Mouse (Mus musculus) c-Kit-positive CD71-positive TER-119-positive erythroid progenitor cells, embryonic 14.5 days (primary cell): ENCODE results near the gene Cdkal1.

ENCODE experiments used
- DNase-seq: peaks from one replicate; pipeline ENCODE4 v3.0.0-alpha.2; 2013; ENCODE audit warnings: low spot score

Cdkal1 gene

DNA sequence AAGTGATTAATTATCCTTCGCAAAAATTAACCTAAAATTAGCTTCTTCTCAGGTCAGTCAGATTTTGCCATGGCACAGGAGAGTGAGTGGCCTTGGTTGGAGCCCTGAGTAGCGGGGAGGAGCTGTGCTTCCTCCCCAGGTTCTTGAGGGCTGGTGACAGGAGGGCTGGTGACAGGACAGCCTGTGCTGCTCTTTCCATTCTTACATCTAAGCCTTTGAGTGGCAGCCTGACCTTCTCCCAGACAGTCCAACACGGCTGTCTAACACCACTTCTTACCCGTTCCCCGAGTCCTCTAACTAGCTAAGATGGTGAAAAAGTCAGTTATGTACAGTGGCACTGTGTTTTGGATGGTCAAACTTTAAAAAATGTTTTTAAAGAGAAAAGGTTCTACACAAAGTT lies 452.3 kb downstream of the Cdkal1 start:
- no peak for DNase-seq

DNA sequence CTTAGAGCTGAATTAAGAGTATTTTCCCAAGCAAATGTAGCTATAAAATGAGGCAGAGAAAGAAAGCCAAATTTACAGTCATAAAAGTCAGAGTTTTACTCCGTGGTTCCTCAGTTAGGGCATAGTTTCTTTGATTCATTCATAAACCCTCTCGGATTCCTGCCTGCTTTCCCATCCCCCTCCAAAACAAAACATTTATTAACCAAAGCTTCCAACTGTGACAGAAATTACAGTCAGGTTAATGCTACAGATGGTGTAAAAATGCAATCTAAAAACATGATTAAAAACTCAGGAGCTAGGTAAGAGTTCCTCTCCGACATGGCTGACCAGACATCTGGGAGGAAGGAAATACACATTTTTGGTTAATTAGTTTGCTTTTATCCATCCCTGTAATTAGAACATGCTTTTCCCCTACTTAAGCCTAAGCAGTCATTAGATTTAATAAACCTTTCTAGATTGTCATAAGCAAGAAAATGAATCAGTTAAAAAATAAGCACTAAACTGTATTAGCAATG lies 452.9 kb downstream of the Cdkal1 start:
- DNase-seq: no peak

DNA sequence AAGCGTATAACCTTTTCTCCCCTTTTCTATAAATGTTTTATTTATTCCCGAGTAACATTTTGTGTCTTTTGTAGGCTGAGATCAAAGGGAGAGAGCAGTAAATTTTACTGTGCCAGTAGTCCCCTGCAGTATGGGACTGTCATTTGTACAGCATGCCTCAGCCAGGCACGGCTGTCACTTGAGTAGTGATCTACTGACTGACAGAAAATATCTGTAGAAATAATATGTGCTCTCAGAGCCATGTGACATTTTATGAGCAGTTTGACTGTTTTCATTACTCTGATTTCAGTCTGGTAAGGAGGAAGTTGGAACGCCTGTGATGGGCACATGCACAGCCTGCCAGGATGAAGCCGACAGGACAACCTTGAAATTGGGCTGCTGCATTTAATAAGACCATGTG lies 455.6 kb downstream of the Cdkal1 start:
- DNase-seq: no peak

DNA sequence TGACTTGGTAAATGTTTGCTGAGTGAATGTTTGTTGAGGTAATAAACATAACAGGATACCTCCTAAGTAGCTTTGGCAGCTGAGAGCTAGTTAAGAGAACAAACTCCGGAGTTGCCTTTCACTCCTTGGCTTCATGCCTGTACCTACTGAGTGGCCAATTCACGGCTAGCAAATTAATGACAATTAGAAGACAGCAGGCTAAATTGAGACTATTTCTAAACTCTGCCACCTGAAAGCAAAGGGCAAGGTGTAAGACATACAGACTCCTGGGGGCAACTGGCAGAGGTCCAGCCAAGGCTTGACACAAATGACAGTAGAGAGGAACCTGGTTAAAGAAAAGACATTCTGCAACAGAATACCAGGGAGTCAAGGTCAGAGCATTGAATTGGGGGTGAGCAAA lies 457.0 kb downstream of the Cdkal1 start:
- no peak for DNase-seq

DNA sequence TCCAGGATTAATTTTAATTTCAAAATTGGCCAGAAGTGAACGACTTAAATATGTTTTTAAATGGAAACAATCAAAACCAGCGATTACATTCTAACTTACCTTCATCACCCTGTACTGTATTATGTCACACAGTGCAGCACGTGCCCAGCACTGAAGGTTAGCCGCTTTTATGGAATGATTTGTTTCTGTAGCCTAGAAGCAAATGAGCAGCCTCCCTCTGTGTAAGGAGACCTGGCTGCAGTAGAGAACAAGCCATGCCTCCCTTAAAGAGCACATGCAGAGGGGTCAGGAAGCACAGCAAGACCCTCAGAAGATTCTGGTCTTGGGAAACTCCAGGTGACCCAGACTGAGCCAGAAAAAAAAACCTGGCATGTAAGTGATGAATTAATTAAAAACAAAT lies 459.8 kb downstream of the Cdkal1 start:
- no peak for DNase-seq

DNA sequence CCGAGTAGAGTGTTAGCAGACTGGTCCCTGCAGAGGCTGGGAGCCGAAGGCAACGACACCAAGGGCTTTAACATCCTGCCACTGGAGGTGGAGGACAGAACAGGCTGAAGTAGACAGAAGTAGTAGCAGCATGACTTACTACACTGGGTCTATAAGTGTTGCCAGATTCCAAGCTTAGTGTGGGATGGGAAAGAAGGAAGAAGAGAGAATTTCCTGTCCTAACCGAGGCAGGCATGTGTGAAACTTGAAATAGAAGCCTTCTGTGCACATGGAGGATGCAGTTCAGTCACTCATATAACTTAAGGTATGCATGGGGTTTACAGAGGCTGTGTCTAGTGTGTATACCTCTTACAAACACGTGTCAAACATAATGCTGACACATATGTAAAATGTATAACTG lies 465.4 kb downstream of the Cdkal1 start:
- no peak for DNase-seq

DNA sequence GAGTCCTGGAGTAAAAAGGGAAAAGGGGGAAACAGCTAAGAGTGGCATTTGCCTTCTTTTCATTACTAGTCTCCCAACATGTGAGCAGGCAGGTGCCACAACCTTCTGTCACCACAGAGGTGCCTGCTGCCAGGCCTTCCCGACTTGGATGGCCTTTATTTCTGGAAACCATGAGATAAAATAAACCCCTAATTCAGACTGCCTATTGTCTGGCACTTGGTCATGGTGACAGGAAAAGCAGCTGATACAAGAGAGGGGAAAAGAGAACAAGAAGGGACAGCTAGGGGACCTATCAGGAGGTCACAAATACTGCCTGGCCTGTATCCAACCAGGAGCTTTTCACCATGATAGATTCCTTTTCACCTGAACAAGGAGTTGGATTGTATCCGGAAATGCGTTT lies 466.6 kb downstream of the Cdkal1 start:
- no peak for DNase-seq

DNA sequence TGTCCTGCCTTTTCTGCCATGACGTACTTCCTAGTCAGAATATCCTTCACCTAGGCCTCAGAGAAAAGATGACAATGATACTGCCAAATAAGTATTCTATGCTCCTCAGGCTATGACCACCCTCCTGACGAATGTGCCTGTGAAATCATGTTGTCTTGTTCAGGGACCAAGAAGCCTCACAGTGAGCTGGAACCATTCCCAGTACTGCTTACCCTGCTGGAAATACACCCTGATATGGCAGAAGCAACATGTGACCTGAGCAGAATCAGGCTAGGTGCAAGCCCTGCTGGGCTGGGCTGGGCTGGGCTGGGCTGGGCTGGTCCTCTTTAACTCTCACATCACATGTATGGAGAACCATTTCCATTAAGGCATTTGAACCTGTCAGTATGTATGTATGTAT lies 477.9 kb downstream of the Cdkal1 start:
- DNase-seq: no peak

DNA sequence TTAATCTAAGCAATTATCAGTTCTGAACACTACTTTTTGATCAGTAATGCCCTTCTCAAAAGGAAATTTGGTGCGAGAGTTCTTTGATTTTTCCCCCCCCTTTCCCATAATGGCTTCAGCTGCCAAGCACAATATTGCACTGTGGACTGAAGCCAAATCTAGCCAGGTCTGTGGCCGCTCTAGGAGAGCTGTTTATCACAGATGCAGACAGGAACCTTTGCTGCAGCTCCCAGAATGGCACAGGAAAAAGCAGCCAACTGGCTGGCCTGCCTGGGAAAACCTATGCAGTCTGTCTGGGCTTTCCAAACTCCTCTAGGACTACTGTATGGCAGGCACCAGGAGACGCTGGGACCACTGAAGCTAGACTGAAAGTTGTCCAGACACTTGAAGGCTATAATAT lies 483.6 kb downstream of the Cdkal1 start:
- DNase-seq: no peak

DNA sequence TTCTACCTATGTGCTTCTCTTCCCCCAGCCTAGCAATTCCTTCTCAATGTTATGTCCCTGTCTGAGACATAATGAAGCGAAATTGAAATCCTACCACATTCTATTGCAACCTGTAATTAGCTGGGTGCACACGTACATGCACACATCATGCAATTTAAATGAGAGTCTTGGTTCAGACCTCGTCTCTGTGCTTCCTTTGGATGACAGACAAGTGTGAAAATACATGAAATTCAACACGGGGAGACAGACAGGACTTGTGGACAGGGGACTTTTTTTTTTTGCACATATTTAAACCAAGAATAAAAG lies 484.1 kb downstream of the Cdkal1 start:
- no peak for DNase-seq

DNA sequence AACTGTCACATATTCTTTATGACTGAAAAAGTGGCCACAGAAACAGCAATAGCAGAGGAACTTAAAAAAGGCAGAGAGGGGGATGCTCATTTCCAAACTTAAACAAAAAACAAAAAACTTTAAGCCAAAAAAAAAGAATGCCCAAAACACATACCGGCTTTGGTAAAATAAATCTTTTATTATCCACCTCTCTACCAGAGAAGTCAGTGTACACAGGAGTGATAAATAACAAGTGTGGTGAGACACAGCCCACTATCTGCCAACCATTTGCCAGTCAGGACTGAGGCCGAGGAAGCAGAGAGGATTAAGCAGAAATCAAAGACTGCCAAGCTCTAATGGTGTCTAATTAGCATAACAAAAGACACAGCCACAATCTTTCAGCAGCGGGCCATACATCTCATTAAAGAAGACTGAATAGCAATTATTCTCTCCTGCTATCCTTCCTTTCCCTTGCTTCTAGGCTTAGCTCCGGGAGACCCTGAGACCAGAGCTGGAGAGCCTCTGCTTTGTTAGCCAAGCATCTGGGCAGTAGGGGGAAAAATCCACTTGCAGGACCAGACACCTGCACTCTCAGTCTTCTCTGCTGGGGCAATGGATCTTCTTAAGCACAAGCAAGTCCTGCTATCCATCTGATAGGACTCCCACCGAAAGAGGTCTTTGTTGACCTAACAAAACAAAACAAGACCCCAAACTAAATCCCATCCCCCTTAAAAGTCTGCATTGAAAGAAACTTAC lies 484.6 kb downstream of the Cdkal1 start:
- no peak for DNase-seq

DNA sequence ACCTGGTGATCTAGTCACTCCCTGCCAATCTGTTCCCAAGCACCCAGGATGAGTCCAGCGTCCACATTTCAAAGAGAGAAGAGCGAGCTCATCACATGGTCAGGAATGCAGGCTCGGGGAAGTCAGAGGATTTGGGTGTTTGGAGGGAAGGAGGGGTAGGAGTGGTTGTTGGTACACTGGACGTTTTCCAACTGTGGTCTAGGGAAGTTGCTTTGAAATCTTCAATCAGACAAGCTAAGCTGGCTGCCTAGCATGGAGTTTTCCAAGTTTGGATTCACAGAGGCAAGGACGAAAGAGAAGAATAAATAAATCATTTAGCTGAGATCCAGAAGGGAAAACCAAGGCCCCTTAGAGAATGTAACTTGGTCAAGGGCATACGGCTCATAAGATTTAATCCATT lies 486.7 kb downstream of the Cdkal1 start:
- DNase-seq: no peak

DNA sequence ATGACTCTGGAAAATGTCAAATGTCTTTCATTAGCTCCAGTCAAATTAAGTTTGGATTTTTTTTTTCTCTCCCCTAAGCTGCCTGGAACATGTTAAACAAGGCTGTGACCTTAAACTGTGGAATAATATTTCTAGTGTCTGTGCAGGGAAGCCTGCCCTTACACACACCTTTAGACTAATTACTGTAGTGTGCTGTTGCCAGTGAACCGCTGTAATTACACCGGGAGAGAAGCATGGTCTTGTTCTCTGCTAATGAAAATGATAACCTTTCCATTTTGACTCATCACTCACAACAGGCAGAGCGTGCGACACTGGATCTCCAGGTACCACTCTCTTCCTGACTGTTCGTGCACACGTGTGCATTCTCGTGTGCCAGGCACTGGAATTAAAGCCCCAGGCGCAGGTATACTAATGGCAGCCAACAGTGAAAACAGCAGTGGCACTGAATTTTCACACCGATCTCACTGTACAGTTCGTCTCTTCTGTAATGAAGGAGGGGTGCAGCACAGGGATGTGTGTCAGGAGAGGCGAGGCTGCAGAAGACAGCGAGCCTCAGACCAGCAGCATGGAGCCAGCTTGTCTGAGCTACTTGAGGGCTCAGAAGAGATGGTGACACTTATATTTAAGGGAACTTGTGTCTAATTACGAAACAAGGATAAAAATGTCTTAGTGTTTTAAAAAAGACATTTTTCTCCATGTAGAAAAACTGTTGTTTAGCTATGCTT lies 490.4 kb downstream of the Cdkal1 start:
- DNase-seq: no peak

DNA sequence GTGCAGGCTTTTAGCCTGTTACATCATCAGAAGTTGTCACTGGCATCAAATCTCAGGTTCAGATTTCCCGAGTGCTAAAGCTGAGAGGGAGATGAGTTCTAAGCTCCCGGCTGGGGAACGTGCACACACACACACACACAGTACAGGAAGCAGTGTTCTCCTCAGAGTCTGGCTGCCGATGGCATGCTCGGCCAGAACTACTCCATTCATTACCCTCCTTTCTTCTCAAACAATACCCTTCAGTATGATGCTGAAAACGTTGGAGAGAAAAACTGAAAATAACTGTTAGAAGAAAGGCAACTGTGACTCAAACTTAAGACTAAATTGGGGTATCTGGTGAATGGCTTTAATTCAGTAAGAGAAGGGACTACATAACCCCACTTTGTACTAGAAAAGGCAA lies 491.5 kb downstream of the Cdkal1 start:
- DNase-seq: no peak

DNA sequence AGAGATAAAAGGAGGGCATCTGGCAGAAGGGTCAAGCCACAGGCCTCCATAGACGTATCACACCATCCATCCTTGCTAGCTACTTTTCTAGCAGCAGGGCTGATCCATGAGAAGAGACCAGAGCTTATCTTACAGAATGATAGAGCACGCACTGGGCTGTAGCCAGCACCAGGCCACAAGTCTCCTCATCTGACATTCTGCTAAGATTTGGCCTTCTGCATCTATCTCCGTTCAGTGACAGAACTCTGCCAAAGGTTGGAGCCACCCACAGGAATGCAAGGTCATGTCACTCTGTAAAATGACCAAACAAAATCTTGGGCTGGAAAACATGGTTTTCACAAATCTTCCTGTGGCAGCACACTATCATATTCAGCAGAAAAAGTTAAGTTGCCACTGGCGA lies 493.6 kb downstream of the Cdkal1 start:
- no peak for DNase-seq

DNA sequence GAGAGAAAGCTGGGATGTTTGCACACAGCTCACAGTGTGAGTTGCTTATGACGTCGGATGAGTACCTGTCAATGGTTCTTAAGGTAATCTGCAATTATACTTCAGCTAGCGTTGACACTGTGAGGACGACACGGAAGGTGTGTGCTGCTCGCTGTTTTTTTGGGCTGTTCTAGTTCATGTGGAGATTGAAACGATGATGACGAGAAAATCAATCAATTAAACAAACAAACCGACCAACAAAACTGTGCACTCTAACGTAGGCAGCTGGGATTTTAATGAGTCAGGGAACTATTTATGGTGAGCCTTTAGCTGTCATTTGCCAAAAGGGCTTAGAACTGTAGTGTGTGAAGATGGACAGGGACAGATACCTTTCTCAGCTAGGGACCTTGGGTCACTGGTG lies 494.6 kb downstream of the Cdkal1 start:
- DNase-seq: no peak

DNA sequence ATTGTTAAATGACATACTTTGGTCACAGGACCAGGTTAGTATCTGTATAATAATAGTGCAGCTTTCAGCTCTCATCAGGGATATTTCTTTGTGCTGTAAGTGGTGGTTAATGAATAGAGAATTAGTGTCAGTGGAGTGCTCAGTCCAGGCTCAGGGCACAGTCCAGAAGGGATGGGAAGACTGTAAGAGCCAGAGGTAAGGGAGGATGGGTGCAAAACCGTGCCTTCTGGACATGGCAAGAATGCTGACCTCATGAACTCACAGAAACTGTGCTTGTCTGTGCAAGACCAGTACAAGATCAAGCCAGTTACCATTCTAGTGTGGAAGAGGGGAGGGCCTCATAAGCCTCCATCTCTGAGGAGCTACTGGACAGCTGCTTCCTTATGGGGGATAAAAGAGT lies 496.1 kb downstream of the Cdkal1 start:
- no peak for DNase-seq

DNA sequence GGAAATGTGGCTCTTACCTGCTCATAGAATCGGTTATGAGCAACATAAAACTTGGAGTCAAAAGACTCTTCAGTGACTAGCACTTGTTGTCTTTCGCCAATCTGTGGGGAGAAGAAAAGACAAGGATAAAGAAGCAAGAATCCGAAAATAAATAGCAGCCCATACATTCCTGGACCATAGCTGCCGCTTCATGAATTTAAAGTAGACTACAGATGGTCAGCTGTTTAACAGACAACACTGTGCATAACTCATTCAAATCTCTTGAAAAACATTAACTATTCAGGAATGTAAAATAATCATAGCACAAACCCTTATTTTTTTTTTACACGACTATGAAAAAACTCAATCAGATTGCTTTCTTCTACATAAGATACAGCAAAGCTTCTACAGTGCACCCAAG lies 498.0 kb downstream of the Cdkal1 start:
- no peak for DNase-seq

DNA sequence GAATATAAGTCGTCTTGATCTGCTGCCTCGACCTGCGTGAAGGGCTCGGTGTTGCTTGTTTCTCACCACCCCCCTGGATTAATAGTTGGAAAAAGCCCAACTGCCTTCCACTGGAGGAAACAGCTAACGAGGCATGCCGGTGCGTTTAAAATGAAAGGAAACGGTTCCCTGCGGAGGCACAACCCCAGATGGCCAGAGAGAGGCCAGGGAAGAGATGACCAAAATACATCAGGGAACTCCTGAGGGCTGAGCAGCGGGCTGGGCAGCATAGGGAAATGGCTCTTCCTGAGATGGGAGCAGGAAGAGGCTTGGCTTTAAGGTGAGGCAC lies 499.4 kb downstream of the Cdkal1 start:
- DNase-seq: no peak

DNA sequence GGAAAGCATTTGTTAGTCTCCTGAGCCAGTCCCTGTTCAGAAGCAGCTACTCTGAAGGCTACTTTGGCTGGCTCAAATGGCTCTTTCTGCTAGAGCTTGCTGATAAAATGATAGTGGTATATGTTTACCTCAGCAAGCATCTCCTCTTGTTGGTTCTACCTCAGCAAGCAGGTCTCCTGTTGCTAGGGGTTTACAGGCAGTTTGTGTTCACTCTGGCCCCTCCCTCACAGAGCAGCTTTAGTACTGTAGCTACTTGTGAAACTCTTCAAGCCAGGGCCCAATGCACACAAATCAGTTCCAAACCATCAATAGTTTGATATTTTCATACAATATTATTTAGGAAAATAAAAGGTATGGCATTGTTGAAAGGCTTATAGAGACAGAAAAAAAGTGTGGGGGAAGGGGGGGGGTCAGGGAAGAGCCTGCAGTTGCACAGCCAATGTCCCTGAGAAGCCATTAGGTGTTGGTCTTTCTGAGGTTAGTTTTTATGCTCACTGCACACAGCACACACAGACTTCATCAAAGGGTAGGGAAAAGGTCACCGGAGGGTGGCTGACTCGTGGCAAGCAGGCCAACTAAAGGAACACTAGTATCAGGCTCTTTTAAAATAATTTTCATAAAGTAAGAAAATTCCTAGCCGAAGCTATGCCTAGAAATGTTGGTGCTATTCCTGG lies 499.9 kb downstream of the Cdkal1 start:
- no peak for DNase-seq

DNA sequence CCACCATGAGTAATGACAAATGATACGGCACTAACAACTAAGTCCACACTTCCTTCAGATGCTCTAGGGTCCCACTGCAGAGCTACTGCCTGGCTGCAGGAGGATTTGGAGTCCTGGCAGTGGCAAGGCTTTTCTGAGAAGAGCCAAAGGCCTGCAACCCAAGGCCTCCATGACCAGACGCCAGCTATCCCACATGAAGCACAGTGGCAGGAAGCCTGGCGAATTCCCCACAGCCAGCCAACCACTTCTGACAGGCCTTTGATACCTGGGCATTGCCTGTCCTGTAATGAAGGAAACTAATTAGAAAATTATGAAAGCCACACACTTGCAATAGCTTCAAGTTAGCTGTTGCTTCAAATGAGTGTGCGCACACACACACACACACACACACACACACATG lies 500.5 kb downstream of the Cdkal1 start:
- DNase-seq: no peak

DNA sequence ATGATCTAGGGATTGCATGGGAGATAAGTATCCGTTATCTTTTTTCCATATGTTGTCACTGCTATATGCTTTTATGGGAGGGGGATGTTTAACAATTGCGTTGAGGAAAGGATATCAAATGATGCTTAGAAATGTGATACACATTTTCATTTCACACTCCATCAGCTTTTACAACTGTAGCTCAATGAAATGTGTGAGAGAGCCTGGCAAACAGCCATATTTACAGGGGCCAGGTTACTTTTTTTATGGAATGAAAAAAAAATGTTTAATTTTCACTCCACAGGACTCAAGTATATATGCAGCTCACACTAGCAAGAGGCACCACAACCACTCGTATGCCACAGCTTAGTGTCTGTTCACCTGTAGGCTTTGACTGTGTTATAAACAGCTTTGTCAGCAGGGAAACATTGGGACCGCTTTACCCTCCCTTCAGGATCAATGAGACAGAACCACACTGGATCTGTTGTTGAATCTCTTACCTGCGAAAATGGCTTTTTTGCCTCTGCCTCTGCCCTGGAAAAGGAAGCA lies 501.5 kb downstream of the Cdkal1 start:
- no peak for DNase-seq

DNA sequence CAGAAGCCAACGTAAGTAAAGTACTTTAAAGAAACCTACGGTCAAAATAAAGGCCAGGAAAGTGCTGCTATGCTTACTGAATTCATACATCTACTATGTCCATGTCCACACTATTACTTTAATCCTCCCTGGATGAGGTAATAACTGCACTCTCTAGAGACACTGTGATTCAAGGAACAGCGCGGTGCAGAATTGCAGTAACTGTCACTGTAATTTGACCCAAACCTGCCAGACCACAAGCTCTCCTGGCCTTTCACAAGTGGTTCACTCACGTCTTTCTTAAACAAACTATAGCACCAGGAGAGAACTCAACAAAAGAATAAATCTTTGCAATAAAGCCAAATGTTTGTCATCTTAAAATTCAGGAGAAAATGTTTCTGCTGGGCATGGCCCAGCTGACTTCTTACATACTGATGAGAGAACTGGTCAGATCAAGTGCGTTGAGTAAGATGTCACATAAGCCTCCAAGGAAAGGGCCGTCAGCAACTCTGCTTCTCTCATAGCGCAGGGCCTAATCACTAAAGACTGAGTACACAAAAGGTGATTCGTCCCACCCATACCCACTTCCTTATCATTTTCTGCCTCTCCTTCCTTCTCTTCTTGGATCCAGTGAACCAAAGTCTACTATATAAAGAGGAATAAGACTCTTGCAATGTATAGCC lies 504.3 kb downstream of the Cdkal1 start:
- DNase-seq: no peak
